Mouse (Mus musculus): ENCODE data around the gene Gm17268. TPM values are rescaled to one million over a fixed set of nuclear protein-coding genes. Genes with fewer than 3 reads are reported as not detected.

Gm17268 gene
- total RNA-seq, 2 experiments from 2014 or later = not detected

GRCm38 (mm10) chr11:81982191-81982590, 56.2 kb downstream of the Gm17268 start:
- ATAC-seq (replicated peaks; ENCODE audit: poor library complexity) = no peak

Other genes with a start within 250 kb of the Gm17268 start
- gene 5530401A14Rik, start 177.9 kb downstream of the Gm17268 start, total RNA-seq (2015) = not detected in 2 replicates
- not detected in 2 replicates for gene 5530401A14Rik, start 177.9 kb downstream of the Gm17268 start, total RNA-seq (2017)
- gene Asic2, start 70.1 kb downstream of the Gm17268 start, total RNA-seq (2015) = not detected in 2 replicates
- not detected in 2 replicates for gene Asic2, start 70.1 kb downstream of the Gm17268 start, total RNA-seq (2017)
- 1.6 and 7.4 TPM in 2 replicates for gene Ccl2, start 3.0 kb downstream of the Gm17268 start, total RNA-seq (2015)
- gene Ccl2, start 3.0 kb downstream of the Gm17268 start, total RNA-seq (2017) = 1.1 and 2.5 TPM in 2 replicates
- not detected in 2 replicates for gene Ccl7, start 7.2 kb upstream of the Gm17268 start, total RNA-seq (2015)
- not detected in 2 replicates for gene Ccl7, start 7.2 kb upstream of the Gm17268 start, total RNA-seq (2017)
- not detected in 2 replicates for gene Ccl11, start 19.3 kb upstream of the Gm17268 start, total RNA-seq (2015)
- not detected in 2 replicates for gene Ccl11, start 19.3 kb upstream of the Gm17268 start, total RNA-seq (2017)
- not detected in 2 replicates for gene Ccl12, start 63.3 kb upstream of the Gm17268 start, total RNA-seq (2015)
- not detected in 2 replicates for gene Ccl12, start 63.3 kb upstream of the Gm17268 start, total RNA-seq (2017)
- not detected in 2 replicates for gene Ccl8, start 76.6 kb upstream of the Gm17268 start, total RNA-seq (2015)
- not detected in 2 replicates for gene Ccl8, start 76.6 kb upstream of the Gm17268 start, total RNA-seq (2017)

Measured in megakaryocyte progenitor cell, adult 5-6 weeks (primary cell).